ENCODE assay signal across 8 mouse cellular contexts in the genomic region with DNA sequence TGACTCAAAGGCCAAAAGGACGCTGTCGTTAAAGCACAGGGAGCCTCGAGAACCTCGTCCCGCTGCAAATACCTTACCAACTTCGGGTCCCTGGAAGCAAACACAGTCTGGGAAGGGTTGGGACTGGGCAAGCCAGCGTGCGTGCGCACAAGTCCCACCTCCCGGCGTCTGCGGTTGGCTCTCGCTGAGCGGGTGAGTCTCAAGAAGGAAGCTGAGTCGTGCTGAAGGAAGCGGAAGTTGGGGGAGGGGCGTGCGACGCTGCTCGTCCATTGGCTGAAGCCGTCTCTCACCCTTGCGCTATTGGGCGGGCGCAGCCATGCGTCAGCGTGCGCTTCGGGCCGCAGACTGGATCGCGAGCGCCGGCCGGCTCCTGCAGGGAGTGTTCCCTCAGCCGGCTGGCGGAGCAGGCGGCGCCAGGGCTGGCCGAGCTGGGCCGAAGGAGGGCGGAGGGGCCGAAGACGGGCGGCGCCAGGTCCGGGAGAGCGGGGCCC. TPM values are rescaled to one million over a fixed set of nuclear protein-coding genes. Genes with fewer than 3 reads are reported as not detected.
DNase-seq lines count a peak whose midpoint lies in the region; ATAC-seq and TF ChIP-seq lines count a peak whose summit lies in the region.

TSS of gene Herc2 (plus strand) at position 366 of the 491 bp plus-strand sequence.

- no peaks in the 10 kb centered on the region for H3K9me3 ChIP-seq in ES-Bruce4 (replicated peaks; ENCODE audit: control insufficient read depth, insufficient read depth, low read length, poor library complexity, severe bottlenecking)
- no peaks in the 10 kb centered on the region for H3K9me3 ChIP-seq in forebrain, embryonic 13.5 days (replicated peaks)
- H3K9me3 ChIP-seq in liver, postnatal 0 days (ENCODE audit: low read length) = no peaks in the 10 kb centered on the region
- no peaks in the 10 kb centered on the region for H3K9me3 ChIP-seq in neural tube, embryonic 14.5 days (ENCODE audit: control insufficient read depth, low read length)

- H3K9ac ChIP-seq in ES-Bruce4 (ENCODE audit: low read depth, poor library complexity, severe bottlenecking) = peak within 1 kb of the TSS; percentile 57
- peak within 1 kb of the TSS; percentile 86 for H3K9ac ChIP-seq in forebrain, embryonic 13.5 days
- H3K9ac ChIP-seq in liver, postnatal 0 days (replicated peaks) = peak within 1 kb of the TSS; percentile 88
- H3K9ac ChIP-seq in neural tube, embryonic 14.5 days (replicated peaks; ENCODE audit: low read depth, low read length) = peak within 1 kb of the TSS; percentile 76

- 0% methylated on average over 47 of the region's 47 CpGs for WGBS in forebrain, embryonic 13.5 days
- under 1% methylated on average over 47 of the region's 47 CpGs for WGBS in large intestine, adult 2 months
- 0% methylated on average over 47 of the region's 47 CpGs for WGBS in liver, postnatal 0 days (ENCODE audit: insufficient replicate concordance)
- WGBS in neural tube, embryonic 14.5 days = under 1% methylated on average over 47 of the region's 47 CpGs

- peak; percentile 86 for TF ChIP-seq POLR2A in ES-Bruce4 (IDR thresholded peaks at IDR 0.05; ENCODE audit: insufficient read depth, low read length)

- H3K27me3 ChIP-seq in ES-Bruce4 (ENCODE audit: control insufficient read depth, insufficient read depth, low read length, poor library complexity, severe bottlenecking) = no peaks in the 10 kb centered on the region
- no peaks in the 10 kb centered on the region for H3K27me3 ChIP-seq in forebrain, embryonic 13.5 days
- H3K27me3 ChIP-seq in liver, postnatal 0 days (ENCODE audit: insufficient read depth, low read length) = no peaks in the 10 kb centered on the region
- no peaks in the 10 kb centered on the region for H3K27me3 ChIP-seq in neural tube, embryonic 14.5 days (ENCODE audit: control insufficient read depth, insufficient read depth, low read length)

- H3K4me1 ChIP-seq in ES-Bruce4 (ENCODE audit: control insufficient read depth, insufficient read depth, low read length) = no peaks in the 10 kb centered on the region
- H3K4me1 ChIP-seq in forebrain, embryonic 13.5 days = peaks cover 23% of the 10 kb centered on the region
- H3K4me1 ChIP-seq in liver, postnatal 0 days (ENCODE audit: insufficient read depth) = peaks cover 18% of the 10 kb centered on the region
- H3K4me1 ChIP-seq in neural tube, embryonic 14.5 days (ENCODE audit: control insufficient read depth, insufficient read depth, low read length) = peaks cover 11% of the 10 kb centered on the region

- H3K4me3 ChIP-seq in ES-Bruce4 (ENCODE audit: low read depth, low read length) = peak within 1 kb of the TSS; percentile 94
- peak within 1 kb of the TSS; percentile 78 for H3K4me3 ChIP-seq in forebrain, embryonic 13.5 days
- H3K4me3 ChIP-seq in liver, postnatal 0 days (ENCODE audit: low read depth, low read length) = peak within 1 kb of the TSS; percentile 76
- H3K4me3 ChIP-seq in neural tube, embryonic 14.5 days (ENCODE audit: low read depth, low read length) = peak within 1 kb of the TSS; percentile 86

- 0 out of 2 replicates have a peak, but pooled peaks have one; percentile 24 for TF ChIP-seq EP300 in ES-Bruce4 (IDR thresholded peaks at IDR 0.05; ENCODE audit: insufficient read depth, low read depth, low read length)
- no peak; the same call in 1 of the 2 replicates for TF ChIP-seq EP300 in liver, postnatal 0 days (IDR thresholded peaks at IDR 0.05; ENCODE audit: low read depth)

- peak; percentile 99 for ATAC-seq in cerebellum, adult (ENCODE audit: insufficient number of reproducible peaks, low FRiP score, low TSS enrichment)
- peak; percentile 100 for ATAC-seq in forebrain, embryonic 13.5 days
- peak; percentile 99 for ATAC-seq in liver, postnatal 0 days
- ATAC-seq in neural tube, embryonic 14.5 days (ENCODE audit: low read depth) = peak; percentile 100

- H3K36me3 ChIP-seq in ES-Bruce4 (ENCODE audit: control insufficient read depth, insufficient read depth, low read length, poor library complexity, severe bottlenecking) = no peaks in the 10 kb centered on the region
- 0 out of 2 replicates have a peak, but pooled peaks cover 4% of the 10 kb centered on the region for H3K36me3 ChIP-seq in forebrain, embryonic 13.5 days (ENCODE audit: poor library complexity, severe bottlenecking)
- H3K36me3 ChIP-seq in liver, postnatal 0 days (replicated peaks; ENCODE audit: insufficient read depth, low read length) = 0 out of 2 replicates have a peak, but pooled peaks cover 3% of the 10 kb centered on the region
- H3K36me3 ChIP-seq in neural tube, embryonic 14.5 days (ENCODE audit: control insufficient read depth, insufficient read depth, low read length) = no peaks in the 10 kb centered on the region

- DNase-seq in heart, postnatal 10 days = peak; percentile 99 to 100
- DNase-seq in large intestine, adult 2 months (ENCODE audit: low read depth, low spot score) = peak; percentile 93
- peak; percentile 100 for DNase-seq in liver, postnatal 0 days
- peak; percentile 99 for DNase-seq in testis, postnatal 10 days (ENCODE audit: low spot score)

- H3K4me2 ChIP-seq in forebrain, embryonic 13.5 days = peak within 1 kb of the TSS; percentile 70
- H3K4me2 ChIP-seq in liver, postnatal 0 days (ENCODE audit: low read depth, low read length) = peak within 1 kb of the TSS; percentile 82
- peak within 1 kb of the TSS; percentile 80 for H3K4me2 ChIP-seq in neural tube, embryonic 14.5 days (ENCODE audit: low read depth, low read length)

- intact Hi-C loops in heart, postnatal 10 days (cut with DNase I) = loop anchor here (5.0 kb wide), 1 partner anchor 88 kb away; the partner anchor contains the start of gene Nipa2

- no peak for TF ChIP-seq CTCF in ES-Bruce4 (IDR thresholded peaks at IDR 0.05; ENCODE audit: low read depth, low read length)
- no peak for TF ChIP-seq CTCF in liver, postnatal 0 days (IDR thresholded peaks at IDR 0.05; ENCODE audit: low read depth)

- H3K27ac ChIP-seq in ES-Bruce4 (ENCODE audit: insufficient read depth, low read length) = 0 out of 2 replicates have a peak within 1 kb of the TSS, but pooled peaks have one; percentile 2
- peak within 1 kb of the TSS; percentile 85 for H3K27ac ChIP-seq in forebrain, embryonic 13.5 days
- H3K27ac ChIP-seq in liver, postnatal 0 days (ENCODE audit: low read depth) = peak within 1 kb of the TSS; percentile 97
- peak within 1 kb of the TSS; percentile 88 for H3K27ac ChIP-seq in neural tube, embryonic 14.5 days (ENCODE audit: low read depth, low read length)

RNA-seq across cellular contexts. Expression of gene Herc2, which starts in this region (rescaled TPM):
- polyA plus RNA-seq in ES-Bruce4 (2011; ENCODE audit: insufficient read depth, insufficient read length, low read depth, missing spikeins) = 43.4 and 56.1 TPM in 2 replicates
- 42.3 and 45.4 TPM in 2 replicates for polyA plus RNA-seq in forebrain, embryonic 13.5 days (2015; fragmentation: Nextera tagmentation; extraction: Ambion mirVana)
- 10 to 100 TPM; 44.4 to 50.2 TPM for total RNA-seq in heart, postnatal 10 days (2021)
- polyA plus RNA-seq in large intestine, adult 2 months (2012; rRNA removed) = 12.4 and 19.8 TPM in 2 replicates
- 7.1 and 8.8 TPM in 2 replicates for polyA plus RNA-seq in liver, postnatal 0 days (2015; fragmentation: Nextera tagmentation; extraction: Ambion mirVana)
- 57.2 and 66.4 TPM in 2 replicates for polyA plus RNA-seq in neural tube, embryonic 14.5 days (2014; fragmentation: Nextera tagmentation; extraction: Ambion mirVana)

Comparison
In these comparisons a context has a peak if more than half of its experiments do, and no peak if none do; other contexts are left out.
1. Peak in every context shown above with its lines: DNase-seq, ATAC-seq, H3K4me3 ChIP-seq and H3K27ac ChIP-seq.
2. H3K27ac ChIP-seq: peak in every context shown above with its lines; median percentile 97 in liver, postnatal 0 days; 88 in neural tube, embryonic 14.5 days; 85 in forebrain, embryonic 13.5 days; 2 in ES-Bruce4.